8 mouse cellular contexts compared by ENCODE assay signal in the genomic region with DNA sequence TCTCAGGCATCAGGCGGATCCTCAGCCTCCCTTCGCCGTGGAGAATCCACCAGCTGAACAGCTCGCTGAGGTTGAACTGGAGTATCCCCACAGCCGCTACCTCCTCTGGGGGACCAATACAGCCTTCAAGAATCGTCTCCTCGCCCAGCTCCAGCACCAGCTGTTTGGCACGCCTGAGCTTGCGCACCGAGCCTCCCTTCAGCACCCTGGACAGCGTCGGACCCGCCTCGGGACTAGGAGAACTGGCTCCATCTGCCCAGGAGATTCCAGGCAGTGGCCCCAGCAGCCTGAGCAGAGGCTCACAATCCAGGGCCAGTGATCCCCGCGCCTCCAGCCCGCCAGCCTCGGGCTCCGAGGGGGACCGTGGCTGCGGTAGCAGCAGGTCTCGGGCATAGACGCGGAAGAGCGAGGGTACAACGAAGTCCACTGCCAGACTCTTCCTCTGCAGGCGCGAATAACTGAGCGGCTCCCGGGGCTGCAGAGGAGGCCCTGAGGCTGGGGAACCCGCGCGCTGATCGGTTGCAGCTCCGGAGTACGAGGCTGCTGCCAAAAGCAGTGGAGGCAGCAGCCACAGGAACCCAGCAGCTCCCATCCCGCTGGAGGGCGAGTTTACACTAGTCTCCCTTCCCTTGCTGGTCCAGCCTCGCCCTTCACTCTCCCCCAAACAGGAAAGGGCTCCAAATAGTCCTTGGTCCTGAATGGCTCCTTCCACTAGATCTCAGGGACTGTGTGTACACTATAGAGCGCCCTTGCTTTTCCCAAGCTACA. TPM values are rescaled to one million over a fixed set of nuclear protein-coding genes. Genes with fewer than 3 reads are reported as not detected.
DNase-seq lines count a peak whose midpoint lies in the region; ATAC-seq lines count a peak whose summit lies in the region.

No protein-coding gene starts in this region.

- H3K36me3 ChIP-seq in intestine, embryonic 14.5 days (ENCODE audit: control insufficient read depth, insufficient read depth, low read length) = no peaks in the 10 kb centered on the region

- H3K27ac ChIP-seq in intestine, embryonic 14.5 days (ENCODE audit: low read depth) = no peak overlapping the region

- under 1% methylated on average over 40 of the region's 40 CpGs for WGBS in intestine, embryonic 14.5 days

- no peaks in the 10 kb centered on the region for H3K9me3 ChIP-seq in intestine, embryonic 14.5 days (ENCODE audit: control insufficient read depth, low read length)

- no peak overlapping the region for H3K9ac ChIP-seq in intestine, embryonic 14.5 days (ENCODE audit: low read length)

- H3K4me3 ChIP-seq in intestine, embryonic 14.5 days (ENCODE audit: low read depth, low read length) = peak overlapping the region; percentile 39

- peak overlapping the region; percentile 78 for H3K4me2 ChIP-seq in intestine, embryonic 14.5 days (ENCODE audit: low read length)

- ATAC-seq in granulocyte monocyte progenitor cell, adult 5-6 weeks (replicated peaks; ENCODE audit: poor library complexity, severe bottlenecking) = peak; percentile 69
- ATAC-seq in intestine, embryonic 14.5 days (replicated peaks; ENCODE audit: low FRiP score, low TSS enrichment, low read depth) = peak; percentile 82
- no peak for ATAC-seq in inflammation-experienced regulatory T-cells, adult 6 months

- peaks cover 32% of the 10 kb centered on the region for H3K27me3 ChIP-seq in intestine, embryonic 14.5 days (replicated peaks; ENCODE audit: control insufficient read depth, insufficient read depth, low read length)

- H3K4me1 ChIP-seq in intestine, embryonic 14.5 days (replicated peaks; ENCODE audit: control insufficient read depth, insufficient read depth, low read length) = peaks cover 14% of the 10 kb centered on the region

- intact Hi-C loops in left cerebral cortex, postnatal 36 days (cut with DNase I) = loop anchor here (5.0 to 10.0 kb wide), 2 partner anchors 639 to 941 kb away; no protein-coding TSS in a partner anchor

- peak; percentile 49 for DNase-seq in adrenal gland, adult 8-10 months
- DNase-seq in embryo, embryonic 11.5 days (ENCODE audit: low read depth, low spot score) = peak; percentile 84
- peak; percentile 97 for DNase-seq in intestine, embryonic 14.5 days (ENCODE audit: low spot score)
- DNase-seq in left cerebral cortex, postnatal 36 days (ENCODE audit: low spot score in 2 of 2) = peak; percentile 19 to 39
- DNase-seq in mesoderm, embryonic 11.5 days (ENCODE audit: low read depth, low spot score) = peak; percentile 91
- peak; percentile 70 for DNase-seq in right cerebral cortex, postnatal 4 days

RNA-seq across cellular contexts. Expression of gene Alk, which starts 1.1 kb away (rescaled TPM):
- total RNA-seq in adrenal gland, adult 8-10 months (2022) = under 1 TPM in 2 of 4 experiments, not detected in 2; 0.05 to 0.09 TPM
- not detected in 2 replicates for total RNA-seq in granulocyte monocyte progenitor cell, adult 5-6 weeks (2014; fragmentation: Nextera tagmentation)
- not detected in 2 replicates for total RNA-seq in granulocyte monocyte progenitor cell, adult 5-6 weeks (2017)
- polyA plus RNA-seq in intestine, embryonic 14.5 days (2014; fragmentation: Nextera tagmentation; extraction: Ambion mirVana) = 0.61 and 1.1 TPM in 2 replicates
- 10 to 100 TPM in 1 of 2 experiments, 1 to 10 TPM in 1; 7.6 to 10.1 TPM for total RNA-seq in left cerebral cortex, postnatal 36 days (2021)
- under 1 TPM in 1 of 3 experiments, not detected in 2; 0.13 TPM for polyA plus RNA-seq in inflammation-experienced regulatory T-cells, adult 6 months (2017; shearing (Covaris generic))

Comparison
In these comparisons a context has a peak if more than half of its experiments do, and no peak if none do; other contexts are left out.
1. DNase-seq: peak in every context shown above with its lines; median percentile 97 in intestine, embryonic 14.5 days; 91 in mesoderm, embryonic 11.5 days; 84 in embryo, embryonic 11.5 days; 70 in right cerebral cortex, postnatal 4 days; 49 in adrenal gland, adult 8-10 months; 29 in left cerebral cortex, postnatal 36 days.
2. RNA of gene Alk, which starts 1.1 kb away (total RNA-seq): 7.6 to 10.1 TPM in left cerebral cortex, postnatal 36 days; 0.05 to 0.09 TPM in adrenal gland, adult 8-10 months and not detected in granulocyte monocyte progenitor cell, adult 5-6 weeks; every median in the first group is over 4 times any median in the second.